ENCODE assay signal across 8 mouse cellular contexts in genomic region chr12:85456276-85456675, GRCm38 (mm10). TPM values are rescaled to one million over a fixed set of nuclear protein-coding genes. Genes with fewer than 3 reads are reported as not detected.
DNase-seq lines count a peak whose midpoint lies in the region; ATAC-seq and TF ChIP-seq lines count a peak whose summit lies in the region.

No protein-coding gene starts in this region.

- TF ChIP-seq POLR2A in heart, adult 2 months (IDR thresholded peaks at IDR 0.05; ENCODE audit: insufficient read depth, low read depth, low read length): no peak

- H3K27ac ChIP-seq in heart, adult 2 months: peak overlapping the region; percentile 99
- H3K27ac ChIP-seq in lung, embryonic 15.5 days: peak overlapping the region; percentile 96
- peak overlapping the region; percentile 86; the same call in 1 of the 2 replicates for H3K27ac ChIP-seq in limb, embryonic 11.5 days (replicated peaks; ENCODE audit: low read depth, low read length)
- peak overlapping the region; percentile 97 for H3K27ac ChIP-seq in neural tube, embryonic 15.5 days (replicated peaks)

- 43% methylated on average over 4 of the region's 4 CpGs for WGBS in heart, adult 2 months
- 50% methylated on average over 4 of the region's 4 CpGs for WGBS in lung, embryonic 15.5 days
- WGBS in limb, embryonic 11.5 days: 54% methylated on average over 4 of the region's 4 CpGs
- 70% methylated on average over 4 of the region's 4 CpGs for WGBS in neural tube, embryonic 15.5 days

- H3K79me2 ChIP-seq in heart, adult 2 months (replicated peaks; ENCODE audit: control insufficient read depth, insufficient read depth, low read length): no peaks in the 10 kb centered on the region

- DNase-seq in heart, adult 2 months: no peak
- no peak for DNase-seq in heart, postnatal 4 days
- no peak for DNase-seq in lung, postnatal 14 days
- DNase-seq in limb, embryonic 11.5 days (ENCODE audit: low spot score): no peak
- DNase-seq in right cerebral cortex, postnatal 25 days: no peak
- DNase-seq in right cerebral cortex, adult 2 months (ENCODE audit: low spot score in 2 of 2): no peak

- TF ChIP-seq CTCF in heart, adult 2 months (IDR thresholded peaks at IDR 0.05): no peak

- no peak overlapping the region for H3K9ac ChIP-seq in heart, adult 2 months (ENCODE audit: low read depth, low read length)
- H3K9ac ChIP-seq in lung, embryonic 15.5 days: peak overlapping the region; percentile 32; the same call in 1 of the 2 replicates
- H3K9ac ChIP-seq in limb, embryonic 11.5 days (ENCODE audit: low read length): no peak overlapping the region
- no peak overlapping the region; the same call in 1 of the 2 replicates for H3K9ac ChIP-seq in neural tube, embryonic 15.5 days (replicated peaks)

- ATAC-seq in lung, embryonic 15.5 days (ENCODE audit: borderline replicate concordance, extremely low read depth, low FRiP score, low TSS enrichment): no peak
- no peak for ATAC-seq in limb, embryonic 11.5 days (ENCODE audit: insufficient number of reproducible peaks, low FRiP score, low TSS enrichment, low read depth)
- ATAC-seq in neural tube, embryonic 15.5 days (ENCODE audit: low FRiP score): no peak

- H3K4me3 ChIP-seq in heart, adult 2 months: no peak overlapping the region
- no peak overlapping the region; the same call in 1 of the 2 replicates for H3K4me3 ChIP-seq in lung, embryonic 15.5 days
- no peak overlapping the region for H3K4me3 ChIP-seq in limb, embryonic 11.5 days (ENCODE audit: low read depth, low read length)
- no peak overlapping the region; the same call in 1 of the 2 replicates for H3K4me3 ChIP-seq in neural tube, embryonic 15.5 days (replicated peaks)

- TF ChIP-seq EP300 in heart, adult 2 months (IDR thresholded peaks at IDR 0.05; ENCODE audit: insufficient read depth, low read depth, low read length): no peak

- H3K9me3 ChIP-seq in lung, embryonic 15.5 days: no peaks in the 10 kb centered on the region
- H3K9me3 ChIP-seq in limb, embryonic 11.5 days (ENCODE audit: control insufficient read depth, low read length): no peaks in the 10 kb centered on the region
- H3K9me3 ChIP-seq in neural tube, embryonic 15.5 days (replicated peaks): no peaks in the 10 kb centered on the region

- H3K36me3 ChIP-seq in heart, adult 2 months (ENCODE audit: control insufficient read depth, insufficient read depth, low read length): no peaks in the 10 kb centered on the region
- no peaks in the 10 kb centered on the region for H3K36me3 ChIP-seq in lung, embryonic 15.5 days
- no peaks in the 10 kb centered on the region for H3K36me3 ChIP-seq in limb, embryonic 11.5 days (ENCODE audit: control insufficient read depth, insufficient read depth, low read length)
- H3K36me3 ChIP-seq in neural tube, embryonic 15.5 days: no peaks in the 10 kb centered on the region

- intact Hi-C loops in heart, adult 2 months (cut with DNase I): no loop called here

- no peaks in the 10 kb centered on the region for H3K27me3 ChIP-seq in heart, adult 2 months (ENCODE audit: control insufficient read depth, insufficient read depth, low read length)
- no peaks in the 10 kb centered on the region for H3K27me3 ChIP-seq in lung, embryonic 15.5 days
- no peaks in the 10 kb centered on the region for H3K27me3 ChIP-seq in limb, embryonic 11.5 days (ENCODE audit: control insufficient read depth, insufficient read depth, low read length)
- H3K27me3 ChIP-seq in neural tube, embryonic 15.5 days (replicated peaks): no peaks in the 10 kb centered on the region

- H3K4me2 ChIP-seq in lung, embryonic 15.5 days: peak overlapping the region; percentile 81
- H3K4me2 ChIP-seq in limb, embryonic 11.5 days (ENCODE audit: low read depth, severe bottlenecking): no peak overlapping the region
- H3K4me2 ChIP-seq in neural tube, embryonic 15.5 days: peak overlapping the region; percentile 80

- peaks cover 9% of the 10 kb centered on the region for H3K4me1 ChIP-seq in heart, adult 2 months (ENCODE audit: control insufficient read depth, insufficient read depth, low read length)
- H3K4me1 ChIP-seq in lung, embryonic 15.5 days: peaks cover 52% of the 10 kb centered on the region
- H3K4me1 ChIP-seq in limb, embryonic 11.5 days (ENCODE audit: control insufficient read depth, insufficient read depth, low read length): peaks cover 19% of the 10 kb centered on the region; the same call in 1 of the 2 replicates
- H3K4me1 ChIP-seq in neural tube, embryonic 15.5 days: peaks cover 32% of the 10 kb centered on the region

RNA-seq across cellular contexts. Expression of gene Fos, which starts 17.4 kb away (rescaled TPM):
- 1 to 10 TPM; 3.0 to 5.7 TPM for total RNA-seq in heart, adult 2 months (2021)
- polyA plus RNA-seq in heart, adult 2 months (2012; rRNA removed): 9.1 and 12.6 TPM in 2 replicates
- 1 to 10 TPM; 5.6 to 9.9 TPM for total RNA-seq in heart, postnatal 4 days (2021)
- 5.5 and 5.7 TPM in 2 replicates for polyA plus RNA-seq in lung, embryonic 15.5 days (2015; fragmentation: Nextera tagmentation; extraction: Ambion mirVana)
- polyA plus RNA-seq in limb, embryonic 11.5 days (2014; fragmentation: Nextera tagmentation; extraction: Ambion mirVana): 0.89 and 1.2 TPM in 2 replicates
- polyA plus RNA-seq in neural tube, embryonic 15.5 days (2015; fragmentation: Nextera tagmentation; extraction: Ambion mirVana): 5.7 and 6.0 TPM in 2 replicates
